Mouse (Mus musculus): ENCODE results near the gene Sox13.
A peak's percentile ranks its signal among the peaks of the same experiment; 100 is the strongest.

Gene Sox13

GRCm38 (mm10) chr1:133397483-133398237 lies 26.5 kb downstream of the Sox13 start:
- no peak for DNase-seq

- no peak for DNase-seq
These were observed 27.1 kb downstream of the Sox13 start for GRCm38 (mm10) chr1:133397094-133397482.

- DNase-seq, result no peak
These were observed 27.5 kb downstream of the Sox13 start for GRCm38 (mm10) chr1:133396693-133397092.

- DNase-seq, result no peak
These were observed 29.5 kb downstream of the Sox13 start for GRCm38 (mm10) chr1:133394702-133395101.

GRCm38 (mm10) chr1:133387539-133388268 lies 36.5 kb downstream of the Sox13 start:
- DNase-seq, result no peak

- no peak for DNase-seq
These were observed 38.0 kb downstream of the Sox13 start for GRCm38 (mm10) chr1:133386209-133386608.

- peak; percentile 28 to 38 for DNase-seq
These were observed 38.7 kb downstream of the Sox13 start for GRCm38 (mm10) chr1:133385506-133385905.

GRCm38 (mm10) chr1:133383157-133383783 lies 40.9 kb downstream of the Sox13 start:
- DNase-seq, result no peak

- DNase-seq, result no peak
These were observed 41.5 kb downstream of the Sox13 start for GRCm38 (mm10) chr1:133382552-133383155.

GRCm38 (mm10) chr1:133382008-133382407 lies 42.2 kb downstream of the Sox13 start:
- peak in 1 of 2 experiments; percentile 14 for DNase-seq

GRCm38 (mm10) chr1:133380347-133381065 lies 43.7 kb downstream of the Sox13 start:
- DNase-seq, result peak in 1 of 2 experiments; percentile 20

GRCm38 (mm10) chr1:133379986-133380320 lies 44.2 kb downstream of the Sox13 start:
- no peak for DNase-seq

GRCm38 (mm10) chr1:133379254-133379985 lies 44.8 kb downstream of the Sox13 start:
- no peak for DNase-seq

- DNase-seq, result no peak
These were observed 46.6 kb downstream of the Sox13 start for GRCm38 (mm10) chr1:133377547-133377946.

- no peak for DNase-seq
These were observed 48.4 kb downstream of the Sox13 start for GRCm38 (mm10) chr1:133375696-133376346.

- no peak for DNase-seq
These were observed 52.1 kb downstream of the Sox13 start for GRCm38 (mm10) chr1:133372113-133372512.

- DNase-seq, result no peak
These were observed 52.7 kb downstream of the Sox13 start for GRCm38 (mm10) chr1:133371431-133371830.

- DNase-seq, result no peak
These were observed 53.8 kb downstream of the Sox13 start for GRCm38 (mm10) chr1:133370352-133370751.

- no peak for DNase-seq
These were observed 55.5 kb downstream of the Sox13 start for GRCm38 (mm10) chr1:133368644-133369043.

GRCm38 (mm10) chr1:133367606-133368488 lies 56.3 kb downstream of the Sox13 start:
- DNase-seq, result no peak
